Mouse (Mus musculus): ENCODE results near the gene Npepps. TPM values are rescaled to one million over a fixed set of nuclear protein-coding genes. Genes with fewer than 3 reads are reported as not detected.
"Not testable (repeated sequence)": the region's sequence is repeated elsewhere in the genome, so short reads cannot be mapped to it uniquely, and the experiment has no call there.

Gene Npepps
- polyA plus RNA-seq, 1 experiment: 23.1 TPM

DNA sequence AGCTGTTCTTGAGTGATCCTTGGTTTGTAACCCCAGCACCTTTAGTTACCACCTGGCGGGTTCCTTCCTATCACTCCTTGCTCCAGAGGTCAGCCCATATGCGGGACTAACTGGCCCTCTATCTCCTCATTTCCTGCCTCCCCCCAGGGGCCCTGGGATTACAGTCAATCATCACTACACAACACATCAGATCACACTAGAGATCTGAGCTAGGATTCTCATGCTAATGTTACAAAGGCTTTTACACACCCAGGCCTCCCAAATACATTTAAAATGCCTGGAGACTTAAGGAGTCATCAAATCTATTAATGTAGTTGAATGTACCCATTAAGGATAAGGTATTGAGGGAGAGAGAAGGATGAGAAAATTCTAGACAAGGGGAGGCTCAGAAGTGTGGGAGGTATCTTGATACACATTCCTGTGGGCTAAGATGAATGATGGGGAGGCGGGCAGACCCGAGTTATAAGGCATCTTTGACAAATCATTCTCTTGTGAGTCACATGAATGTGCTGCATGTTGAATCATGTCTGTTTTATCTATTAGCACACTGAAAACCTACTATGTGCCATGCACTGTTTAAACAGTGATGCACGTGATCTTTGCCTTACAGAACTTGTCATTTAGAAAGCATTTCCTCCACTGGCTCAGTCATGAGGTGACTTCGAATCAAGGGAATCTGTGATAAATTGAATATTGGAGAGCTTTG is 88.4 kb downstream of the Npepps start:
- no peak for TF ChIP-seq CTCF (conservative IDR thresholded peaks at IDR 0.05; ENCODE audit: insufficient read depth, insufficient read length, low read depth, low read length)
- no peak overlapping the region for H3K4me3 ChIP-seq (ENCODE audit: insufficient read depth, low read depth, low read length)
- no peaks in the 10 kb centered on the region for H3K36me3 ChIP-seq (ENCODE audit: control insufficient read depth, insufficient read depth, low read length)
- 75% methylated on average over 6 of the region's 6 CpGs for WGBS
- DNase-seq: no peak
- H3K4me1 ChIP-seq (ENCODE audit: control insufficient read depth, insufficient read depth, low read length): no peaks in the 10 kb centered on the region; the same call in 1 of the 2 replicates
- H3K27ac ChIP-seq (ENCODE audit: insufficient read depth, low read depth, low read length): no peak overlapping the region
- no peaks in the 10 kb centered on the region for H3K27me3 ChIP-seq (replicated peaks; ENCODE audit: control insufficient read depth, insufficient read depth, low read length)

GRCm38 (mm10) chr11:97190992-97191391 is 89.4 kb downstream of the Npepps start:
- no peaks in the 10 kb centered on the region for H3K36me3 ChIP-seq (ENCODE audit: control insufficient read depth, insufficient read depth, low read length)
- no peaks in the 10 kb centered on the region for H3K4me1 ChIP-seq (ENCODE audit: control insufficient read depth, insufficient read depth, low read length)
- TF ChIP-seq CTCF (conservative IDR thresholded peaks at IDR 0.05; ENCODE audit: insufficient read depth, insufficient read length, low read depth, low read length) (no peak), POLR2A (IDR thresholded peaks at IDR 0.05; ENCODE audit: low read depth, low read length) (no peak)
- no peak overlapping the region for H3K27ac ChIP-seq (ENCODE audit: insufficient read depth, low read depth, low read length)
- no peaks in the 10 kb centered on the region for H3K27me3 ChIP-seq (replicated peaks; ENCODE audit: control insufficient read depth, insufficient read depth, low read length)
- 88% methylated on average over 6 of the region's 6 CpGs for WGBS
- no peak overlapping the region for H3K4me3 ChIP-seq (ENCODE audit: insufficient read depth, low read depth, low read length)
- DNase-seq: no peak

DNA sequence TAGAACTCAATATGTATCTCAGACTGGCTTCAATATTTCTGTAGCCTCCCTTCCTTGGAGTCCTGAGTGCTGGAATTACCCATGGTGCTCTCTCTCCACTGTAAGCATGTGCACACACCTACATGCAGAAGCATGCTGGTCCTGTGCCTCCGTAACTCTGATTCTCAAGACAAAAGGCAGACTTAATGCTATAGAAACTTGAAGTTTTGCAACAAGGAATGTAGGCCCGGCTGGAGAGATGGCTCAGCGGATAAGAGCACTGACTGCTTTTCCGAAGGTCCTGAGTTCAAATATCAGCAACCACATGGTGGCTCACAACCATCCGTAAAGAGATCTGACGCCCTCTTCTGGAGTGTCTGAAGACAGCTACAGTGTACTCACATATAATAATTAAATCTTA is 90.8 kb downstream of the Npepps start:
- not testable (repeated sequence) for DNase-seq; H3K4me1 ChIP-seq (ENCODE audit: control insufficient read depth, insufficient read depth, low read length); H3K27ac ChIP-seq (ENCODE audit: insufficient read depth, low read depth, low read length); H3K27me3 ChIP-seq (replicated peaks; ENCODE audit: control insufficient read depth, insufficient read depth, low read length); H3K36me3 ChIP-seq (ENCODE audit: control insufficient read depth, insufficient read depth, low read length); H3K4me3 ChIP-seq (ENCODE audit: insufficient read depth, low read depth, low read length)
- 86% methylated on average over 6 of the region's 6 CpGs for WGBS

DNA sequence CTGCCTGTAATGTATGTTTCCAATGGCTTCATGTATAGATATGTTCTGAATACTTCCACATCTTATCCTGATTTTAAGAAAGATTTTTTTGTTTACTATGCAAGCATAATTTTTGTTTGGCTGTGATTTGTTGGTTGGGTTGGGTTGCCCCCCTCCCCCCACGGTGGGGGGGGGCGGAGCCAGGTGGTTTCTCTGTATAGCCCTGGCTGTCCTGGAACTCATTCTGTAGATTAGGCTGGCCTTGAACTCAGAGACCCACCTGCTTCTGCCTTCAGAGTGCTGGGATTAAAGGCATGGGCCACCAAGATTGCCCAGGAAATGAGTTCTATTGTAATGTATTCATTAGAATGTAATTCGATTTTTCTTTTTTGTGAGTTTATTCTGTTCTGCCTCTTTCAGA is 91.2 kb downstream of the Npepps start:
- Histone ChIP-seq H3K4me1 (ENCODE audit: control insufficient read depth, insufficient read depth, low read length) (no peaks in the 10 kb centered on the region), H3K4me3 (ENCODE audit: insufficient read depth, low read depth, low read length) (no peak overlapping the region), H3K36me3 (ENCODE audit: control insufficient read depth, insufficient read depth, low read length) (no peaks in the 10 kb centered on the region), H3K27me3 (replicated peaks; ENCODE audit: control insufficient read depth, insufficient read depth, low read length) (no peaks in the 10 kb centered on the region), H3K27ac (ENCODE audit: insufficient read depth, low read depth, low read length) (no peak overlapping the region)
- WGBS: 38% methylated on average over 3 of the region's 3 CpGs
- TF ChIP-seq CTCF (conservative IDR thresholded peaks at IDR 0.05; ENCODE audit: insufficient read depth, insufficient read length, low read depth, low read length) (no peak), POLR2A (IDR thresholded peaks at IDR 0.05; ENCODE audit: low read depth, low read length) (no peak)
- no peak for DNase-seq

GRCm38 (mm10) chr11:97188643-97188955 is 91.8 kb downstream of the Npepps start:
- H3K4me3 ChIP-seq (ENCODE audit: insufficient read depth, low read depth, low read length): peak overlapping the region; percentile 51
- H3K36me3 ChIP-seq (ENCODE audit: control insufficient read depth, insufficient read depth, low read length): no peaks in the 10 kb centered on the region
- under 1% methylated on average over 15 of the region's 15 CpGs for WGBS
- H3K27ac ChIP-seq (ENCODE audit: insufficient read depth, low read depth, low read length): peak overlapping the region; percentile 82
- DNase-seq: no peak
- TF ChIP-seq CTCF (conservative IDR thresholded peaks at IDR 0.05; ENCODE audit: insufficient read depth, insufficient read length, low read depth, low read length) (no peak), POLR2A (IDR thresholded peaks at IDR 0.05; ENCODE audit: low read depth, low read length) (no peak)
- no peaks in the 10 kb centered on the region for H3K27me3 ChIP-seq (replicated peaks; ENCODE audit: control insufficient read depth, insufficient read depth, low read length)
- H3K4me1 ChIP-seq (ENCODE audit: control insufficient read depth, insufficient read depth, low read length): no peaks in the 10 kb centered on the region

- WGBS: under 1% methylated on average over 101 of the region's 101 CpGs
- no peak for TF ChIP-seq CTCF (conservative IDR thresholded peaks at IDR 0.05; ENCODE audit: insufficient read depth, insufficient read length, low read depth, low read length)
- TF ChIP-seq POLR2A (IDR thresholded peaks at IDR 0.05; ENCODE audit: low read depth, low read length): peak; percentile 63
- peak within 1 kb of the TSS; percentile 87 for H3K4me3 ChIP-seq (ENCODE audit: insufficient read depth, low read depth, low read length)
- H3K27ac ChIP-seq (ENCODE audit: insufficient read depth, low read depth, low read length): peak within 1 kb of the TSS; percentile 82
- DNase-seq: peak; percentile 99
- no peaks in the 10 kb centered on the region for H3K27me3 ChIP-seq (replicated peaks; ENCODE audit: control insufficient read depth, insufficient read depth, low read length)
- peaks cover 3% of the 10 kb centered on the region; the same call in 1 of the 2 replicates for H3K36me3 ChIP-seq (ENCODE audit: control insufficient read depth, insufficient read depth, low read length)
- H3K4me1 ChIP-seq (ENCODE audit: control insufficient read depth, insufficient read depth, low read length): no peaks in the 10 kb centered on the region
Observed at GRCm38 (mm10) chr11:97187764-97188642, 92.4 kb downstream of the Npepps start, which contains the start of gene Kpnb1. TSS of gene Kpnb1 (minus strand) at chr11:97187881.
